7 mouse cellular contexts compared by ENCODE assay signal in the genomic region with DNA sequence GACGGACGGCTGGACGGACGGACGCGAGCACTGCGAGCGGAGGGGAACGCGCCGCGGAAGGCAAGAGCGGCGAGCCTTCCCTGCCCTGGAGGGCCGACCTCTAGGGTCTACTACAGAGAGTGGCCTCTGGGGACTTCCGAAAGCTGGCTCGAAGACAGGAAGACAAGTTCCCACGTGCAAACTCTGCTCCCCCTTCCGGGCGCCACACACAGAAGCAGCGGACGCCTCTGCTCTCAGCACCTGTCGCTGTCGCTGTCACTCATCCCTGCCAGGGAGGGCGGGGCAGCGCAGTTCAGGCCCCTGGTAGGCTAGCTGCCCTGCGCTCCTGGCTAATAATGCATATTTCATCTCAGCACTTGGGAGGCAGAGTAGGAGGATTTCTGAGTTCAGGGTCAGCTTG. TPM values are rescaled to one million over a fixed set of nuclear protein-coding genes. Genes with fewer than 3 reads are reported as not detected.
DNase-seq lines count a peak whose midpoint lies in the region; ATAC-seq lines count a peak whose summit lies in the region.

No protein-coding gene starts in this region.

- ATAC-seq in forebrain, embryonic 12.5 days (ENCODE audit: low FRiP score): peak; percentile 88
- peak; percentile 88 for ATAC-seq in hindbrain, embryonic 11.5 days (ENCODE audit: low FRiP score)
- peak; percentile 72; the same call in 1 of the 2 replicates for ATAC-seq in limb, embryonic 11.5 days (ENCODE audit: insufficient number of reproducible peaks, low FRiP score, low TSS enrichment, low read depth)

- H3K4me1 ChIP-seq in forebrain, embryonic 12.5 days: peaks cover 4% of the 10 kb centered on the region
- no peaks in the 10 kb centered on the region for H3K4me1 ChIP-seq in hindbrain, embryonic 11.5 days (replicated peaks; ENCODE audit: control insufficient read depth, insufficient read depth, low read length)
- H3K4me1 ChIP-seq in limb, embryonic 11.5 days (ENCODE audit: control insufficient read depth, insufficient read depth, low read length): no peaks in the 10 kb centered on the region
- peaks cover 11% of the 10 kb centered on the region for H3K4me1 ChIP-seq in midbrain, embryonic 10.5 days

- H3K27ac ChIP-seq in forebrain, embryonic 12.5 days: no peak overlapping the region
- no peak overlapping the region for H3K27ac ChIP-seq in hindbrain, embryonic 11.5 days (ENCODE audit: low read depth, low read length)
- no peak overlapping the region for H3K27ac ChIP-seq in limb, embryonic 11.5 days (replicated peaks; ENCODE audit: low read depth, low read length)
- no peak overlapping the region; the same call in 1 of the 2 replicates for H3K27ac ChIP-seq in midbrain, embryonic 10.5 days (replicated peaks)

- H3K9me3 ChIP-seq in forebrain, embryonic 12.5 days: peaks cover 9% of the 10 kb centered on the region
- H3K9me3 ChIP-seq in hindbrain, embryonic 11.5 days (ENCODE audit: control insufficient read depth, low read length): no peaks in the 10 kb centered on the region
- H3K9me3 ChIP-seq in limb, embryonic 11.5 days (ENCODE audit: control insufficient read depth, low read length): peaks cover 6% of the 10 kb centered on the region; the same call in 1 of the 2 replicates
- H3K9me3 ChIP-seq in midbrain, embryonic 10.5 days (replicated peaks): peaks cover 8% of the 10 kb centered on the region

- 0 out of 2 replicates have a peak overlapping the region, but pooled peaks have one; percentile 7 for H3K9ac ChIP-seq in forebrain, embryonic 12.5 days
- no peak overlapping the region for H3K9ac ChIP-seq in hindbrain, embryonic 11.5 days (ENCODE audit: low read depth, low read length)
- H3K9ac ChIP-seq in limb, embryonic 11.5 days (ENCODE audit: low read length): no peak overlapping the region

- H3K4me3 ChIP-seq in forebrain, embryonic 12.5 days (replicated peaks): peak overlapping the region; percentile 51
- H3K4me3 ChIP-seq in hindbrain, embryonic 11.5 days (ENCODE audit: low read depth, low read length): peak overlapping the region; percentile 44
- peak overlapping the region; percentile 38 for H3K4me3 ChIP-seq in limb, embryonic 11.5 days (ENCODE audit: low read depth, low read length)
- peak overlapping the region; percentile 57 for H3K4me3 ChIP-seq in midbrain, embryonic 10.5 days

- 2% methylated on average over 27 of the region's 27 CpGs for WGBS in forebrain, embryonic 12.5 days
- 3% methylated on average over 21 of the region's 27 CpGs for WGBS in hindbrain, embryonic 11.5 days
- 4% methylated on average over 24 of the region's 27 CpGs for WGBS in limb, embryonic 11.5 days
- 4% methylated on average over 13 of the region's 27 CpGs for WGBS in midbrain, embryonic 10.5 days

- H3K36me3 ChIP-seq in forebrain, embryonic 12.5 days (replicated peaks): no peaks in the 10 kb centered on the region
- H3K36me3 ChIP-seq in hindbrain, embryonic 11.5 days (ENCODE audit: control insufficient read depth, insufficient read depth, low read length): no peaks in the 10 kb centered on the region
- no peaks in the 10 kb centered on the region for H3K36me3 ChIP-seq in limb, embryonic 11.5 days (ENCODE audit: control insufficient read depth, insufficient read depth, low read length)
- no peaks in the 10 kb centered on the region for H3K36me3 ChIP-seq in midbrain, embryonic 10.5 days
- no peaks in the 10 kb centered on the region for H3K36me3 ChIP-seq in splenic B cell, adult 2 months (ENCODE audit: control insufficient read depth, insufficient read depth, low read length, poor library complexity, severe bottlenecking)

- H3K4me2 ChIP-seq in forebrain, embryonic 12.5 days: peak overlapping the region; percentile 56
- peak overlapping the region; percentile 51 for H3K4me2 ChIP-seq in hindbrain, embryonic 11.5 days (replicated peaks; ENCODE audit: low read depth, low read length)
- peak overlapping the region; percentile 47 for H3K4me2 ChIP-seq in limb, embryonic 11.5 days (ENCODE audit: low read depth, severe bottlenecking)

- peak; percentile 92 for DNase-seq in ES-CJ7 (ENCODE audit: low read depth, low spot score)
- peak; percentile 64 for DNase-seq in adrenal gland, adult 2 months
- DNase-seq in hindbrain, embryonic 11.5 days (ENCODE audit: low spot score): peak; percentile 70
- DNase-seq in limb, embryonic 11.5 days (ENCODE audit: low spot score): peak; percentile 63
- DNase-seq in midbrain, embryonic 10.5 days (ENCODE audit: low spot score): peak; percentile 65
- peak; percentile 87 for DNase-seq in splenic B cell, adult 2 months (ENCODE audit: low read depth, low spot score)

- peaks cover 27% of the 10 kb centered on the region for H3K27me3 ChIP-seq in forebrain, embryonic 12.5 days
- peaks cover 14% of the 10 kb centered on the region for H3K27me3 ChIP-seq in hindbrain, embryonic 11.5 days (ENCODE audit: control insufficient read depth, insufficient read depth, low read length)
- peaks cover 18% of the 10 kb centered on the region for H3K27me3 ChIP-seq in limb, embryonic 11.5 days (ENCODE audit: control insufficient read depth, insufficient read depth, low read length)
- H3K27me3 ChIP-seq in midbrain, embryonic 10.5 days (ENCODE audit: low read depth, poor library complexity, severe bottlenecking): peaks cover 47% of the 10 kb centered on the region
- H3K27me3 ChIP-seq in splenic B cell, adult 2 months (ENCODE audit: control insufficient read depth, insufficient read depth, low read length, poor library complexity, severe bottlenecking): no peaks in the 10 kb centered on the region

RNA-seq across cellular contexts. Expression of gene Boll, which starts 0.3 kb away (rescaled TPM):
- total RNA-seq in adrenal gland, adult 2 months (2021): not detected
- polyA plus RNA-seq in adrenal gland, adult 2 months (2012; rRNA removed): not detected in 2 replicates
- polyA plus RNA-seq in forebrain, embryonic 12.5 days (2016; fragmentation: Nextera tagmentation; extraction: Ambion mirVana): 0.36 and 0.50 TPM in 2 replicates
- polyA plus RNA-seq in hindbrain, embryonic 11.5 days (2014; fragmentation: Nextera tagmentation; extraction: Ambion mirVana): 0.20 and 0.42 TPM in 2 replicates
- 0.43 TPM in 1 of 2 replicates, not detected in the other for polyA plus RNA-seq in limb, embryonic 11.5 days (2014; fragmentation: Nextera tagmentation; extraction: Ambion mirVana)
- 0.23 and 0.84 TPM in 2 replicates for polyA plus RNA-seq in midbrain, embryonic 10.5 days (2016; fragmentation: Nextera tagmentation; extraction: Ambion mirVana)

RNA-seq across cellular contexts. Expression of gene Plcl1, which starts 42.1 kb away (rescaled TPM):
- total RNA-seq in adrenal gland, adult 2 months (2021): 1 to 10 TPM; 3.4 to 5.7 TPM
- 1.9 and 2.0 TPM in 2 replicates for polyA plus RNA-seq in adrenal gland, adult 2 months (2012; rRNA removed)
- 4.2 and 4.4 TPM in 2 replicates for polyA plus RNA-seq in forebrain, embryonic 12.5 days (2016; fragmentation: Nextera tagmentation; extraction: Ambion mirVana)
- polyA plus RNA-seq in hindbrain, embryonic 11.5 days (2014; fragmentation: Nextera tagmentation; extraction: Ambion mirVana): 2.1 and 2.8 TPM in 2 replicates
- polyA plus RNA-seq in limb, embryonic 11.5 days (2014; fragmentation: Nextera tagmentation; extraction: Ambion mirVana): 1.1 and 1.2 TPM in 2 replicates
- polyA plus RNA-seq in midbrain, embryonic 10.5 days (2016; fragmentation: Nextera tagmentation; extraction: Ambion mirVana): 0.93 and 1.0 TPM in 2 replicates
